Mouse (Mus musculus): ENCODE data around the gene Slc26a6. TPM values are rescaled to one million over a fixed set of nuclear protein-coding genes. Genes with fewer than 3 reads are reported as not detected.

Gene Slc26a6
- polyA plus RNA-seq, 1 experiment from 2014 or later: 12.7 TPM

DNA sequence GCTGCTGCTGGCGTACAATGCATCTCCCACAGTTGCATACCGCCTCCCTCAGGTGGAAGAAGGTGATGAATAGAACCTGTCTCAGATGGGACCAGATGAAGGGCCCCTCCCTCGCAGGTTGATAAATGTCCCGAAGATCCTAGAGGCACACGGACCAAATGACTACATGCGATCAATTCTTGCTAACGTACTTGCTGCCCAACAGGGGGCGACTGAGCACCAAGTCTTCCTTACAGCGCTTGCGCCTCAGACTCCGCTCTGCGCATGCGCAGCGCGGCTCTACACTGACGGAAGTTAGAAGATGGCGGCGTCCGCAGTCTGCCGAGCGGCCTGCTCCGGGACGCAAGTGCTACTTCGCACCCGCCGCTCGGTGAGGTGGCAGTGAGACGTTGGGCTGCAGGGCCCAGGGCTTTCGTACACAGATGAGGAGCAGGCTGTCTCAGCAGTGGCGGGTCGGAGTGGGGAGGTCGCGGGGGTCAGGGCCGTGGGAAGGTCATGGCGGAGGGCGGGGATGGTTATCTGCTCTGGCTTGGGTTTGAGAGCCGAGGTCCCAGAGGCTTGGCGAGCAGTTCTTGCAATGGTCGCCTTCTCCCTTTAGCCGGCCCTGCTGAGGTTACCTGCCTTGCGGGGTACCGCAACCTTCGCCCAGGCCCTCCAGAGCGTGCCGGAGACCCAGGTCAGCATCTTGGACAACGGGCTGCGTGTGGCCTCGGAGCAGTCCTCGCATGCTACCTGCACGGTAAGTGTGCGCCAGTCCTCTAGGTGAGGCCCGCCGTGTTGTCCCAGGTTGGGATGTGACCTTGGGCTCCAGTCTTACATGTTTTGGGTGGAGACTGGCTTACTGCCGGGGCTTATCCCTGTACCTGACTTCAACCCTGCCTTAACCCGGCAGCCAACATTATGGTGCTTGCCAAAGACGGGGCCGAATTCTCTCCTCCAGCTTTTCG is 83.6 kb downstream of the Slc26a6 start, which contains the start of gene Uqcrc1:
Gene Uqcrc1 (plus strand): TSS at position 216 of the 947 bp plus-strand sequence.
- Histone ChIP-seq H3K27ac (0 out of 2 replicates have a peak within 1 kb of the TSS, but pooled peaks have one; percentile 51), H3K9ac (peak within 1 kb of the TSS; percentile 82), H3K9me3 (no peaks in the 10 kb centered on the region), H3K4me2 (peak within 1 kb of the TSS; percentile 51), H3K36me3 (peaks cover 35% of the 10 kb centered on the region), H3K4me1 (peaks cover 6% of the 10 kb centered on the region), H3K4me3 (peak within 1 kb of the TSS; percentile 70), H3K27me3 (no peaks in the 10 kb centered on the region)
- ATAC-seq (ENCODE audit: insufficient number of reproducible peaks, low FRiP score, low TSS enrichment, low read depth): peak; percentile 85
- WGBS: 1% methylated on average over 57 of the region's 58 CpGs

DNA sequence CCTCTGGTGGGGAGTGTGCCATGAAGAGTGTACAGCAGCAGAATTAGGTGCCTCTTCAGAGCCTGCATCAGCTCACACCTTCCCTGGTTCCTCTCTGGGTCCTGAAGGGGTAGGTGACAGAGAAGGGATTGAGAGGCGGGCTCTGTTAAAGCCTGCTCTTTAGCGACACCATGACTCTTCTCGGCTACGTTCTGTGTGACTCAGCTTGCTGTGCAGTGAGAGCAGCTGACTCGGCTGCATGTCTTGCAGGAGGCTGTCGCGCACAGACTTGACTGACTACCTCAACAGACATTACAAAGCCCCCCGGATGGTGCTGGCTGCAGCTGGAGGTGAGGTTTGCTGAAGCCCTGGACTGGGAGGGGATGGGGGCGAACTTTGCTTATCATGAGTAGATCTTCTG is 92.0 kb downstream of the Slc26a6 start:
- no peak overlapping the region for H3K9ac ChIP-seq
- no peak for ATAC-seq (ENCODE audit: insufficient number of reproducible peaks, low FRiP score, low TSS enrichment, low read depth)
- no peaks in the 10 kb centered on the region for H3K27me3 ChIP-seq
- H3K36me3 ChIP-seq: peaks cover 93% of the 10 kb centered on the region
- no peaks in the 10 kb centered on the region for H3K9me3 ChIP-seq
- H3K4me3 ChIP-seq: no peak overlapping the region
- no peak overlapping the region for H3K27ac ChIP-seq
- peaks cover 24% of the 10 kb centered on the region for H3K4me1 ChIP-seq
- 78% methylated on average over 9 of the region's 9 CpGs for WGBS
- H3K4me2 ChIP-seq: no peak overlapping the region

DNA sequence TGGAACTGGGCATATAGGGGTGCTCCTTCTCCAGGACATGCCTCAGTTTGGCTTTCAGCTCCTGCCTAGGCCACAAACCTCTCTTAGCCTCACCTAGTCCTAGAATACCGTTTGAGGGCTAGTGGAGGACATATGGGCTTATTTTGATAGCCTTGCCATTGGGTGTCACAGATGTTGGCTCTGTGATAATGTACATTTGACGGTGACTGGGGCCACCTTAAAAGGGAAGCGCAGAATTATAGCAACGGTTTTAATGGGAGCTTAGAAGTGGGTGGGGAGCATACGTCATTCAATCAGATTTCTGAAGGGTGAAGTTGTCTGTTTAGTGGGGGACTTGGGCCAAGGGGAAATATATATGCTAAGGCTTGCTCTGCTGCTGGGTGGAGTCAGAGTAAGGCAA is 92.5 kb downstream of the Slc26a6 start:
- Histone ChIP-seq H3K27ac (no peak overlapping the region), H3K9ac (no peak overlapping the region), H3K27me3 (no peaks in the 10 kb centered on the region), H3K4me3 (no peak overlapping the region), H3K4me2 (no peak overlapping the region), H3K9me3 (no peaks in the 10 kb centered on the region), H3K36me3 (peaks cover 92% of the 10 kb centered on the region), H3K4me1 (peaks cover 28% of the 10 kb centered on the region)
- WGBS: 73% methylated on average over 5 of the region's 5 CpGs
- ATAC-seq (ENCODE audit: insufficient number of reproducible peaks, low FRiP score, low TSS enrichment, low read depth): no peak

DNA sequence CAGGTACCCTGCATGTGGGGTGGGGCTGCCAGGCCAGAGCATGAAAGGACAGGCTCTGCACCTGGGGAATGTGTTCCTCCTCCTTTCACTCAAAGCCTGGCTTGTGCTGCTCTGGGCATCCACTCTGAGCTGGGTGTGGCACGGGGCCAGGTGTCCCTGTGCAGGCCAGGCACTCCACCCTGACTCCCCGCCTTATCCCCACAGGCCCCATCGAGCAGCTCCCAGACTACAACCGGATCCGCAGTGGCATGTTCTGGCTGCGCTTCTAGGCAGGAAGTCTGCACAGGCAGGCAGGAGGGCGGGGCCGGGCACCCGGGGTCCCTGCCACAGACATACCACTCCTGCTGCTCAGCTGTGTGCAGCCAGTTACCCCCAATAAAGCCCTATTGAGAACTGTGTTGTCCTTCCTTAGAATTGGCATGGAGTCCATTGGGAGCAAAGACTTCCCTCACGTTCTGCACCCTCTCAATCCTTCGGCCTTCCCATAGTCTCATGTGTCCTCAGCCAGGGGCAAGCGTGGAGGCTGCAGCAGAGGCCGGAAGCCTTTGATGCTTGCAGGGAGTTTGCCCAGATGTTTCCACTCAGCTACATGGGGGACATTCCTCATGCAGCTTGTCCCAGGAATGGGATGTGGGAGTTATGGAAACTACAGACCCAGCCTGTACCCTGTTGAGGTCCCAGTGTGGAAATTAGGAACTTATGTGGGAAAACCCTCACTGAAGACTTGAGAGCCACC is 96.3 kb downstream of the Slc26a6 start:
- peaks cover 63% of the 10 kb centered on the region for H3K36me3 ChIP-seq
- H3K4me2 ChIP-seq: peak overlapping the region; percentile 17; the same call in 1 of the 2 replicates
- H3K4me1 ChIP-seq: peaks cover 40% of the 10 kb centered on the region
- no peak overlapping the region for H3K4me3 ChIP-seq
- 24% methylated on average over 13 of the region's 13 CpGs for WGBS
- 0 out of 2 replicates have a peak overlapping the region, but pooled peaks have one; percentile 14 for H3K9ac ChIP-seq
- H3K27me3 ChIP-seq: peaks cover 11% of the 10 kb centered on the region
- no peaks in the 10 kb centered on the region for H3K9me3 ChIP-seq
- peak overlapping the region; percentile 91 for H3K27ac ChIP-seq
- peak; percentile 78 for ATAC-seq (ENCODE audit: insufficient number of reproducible peaks, low FRiP score, low TSS enrichment, low read depth)

DNA sequence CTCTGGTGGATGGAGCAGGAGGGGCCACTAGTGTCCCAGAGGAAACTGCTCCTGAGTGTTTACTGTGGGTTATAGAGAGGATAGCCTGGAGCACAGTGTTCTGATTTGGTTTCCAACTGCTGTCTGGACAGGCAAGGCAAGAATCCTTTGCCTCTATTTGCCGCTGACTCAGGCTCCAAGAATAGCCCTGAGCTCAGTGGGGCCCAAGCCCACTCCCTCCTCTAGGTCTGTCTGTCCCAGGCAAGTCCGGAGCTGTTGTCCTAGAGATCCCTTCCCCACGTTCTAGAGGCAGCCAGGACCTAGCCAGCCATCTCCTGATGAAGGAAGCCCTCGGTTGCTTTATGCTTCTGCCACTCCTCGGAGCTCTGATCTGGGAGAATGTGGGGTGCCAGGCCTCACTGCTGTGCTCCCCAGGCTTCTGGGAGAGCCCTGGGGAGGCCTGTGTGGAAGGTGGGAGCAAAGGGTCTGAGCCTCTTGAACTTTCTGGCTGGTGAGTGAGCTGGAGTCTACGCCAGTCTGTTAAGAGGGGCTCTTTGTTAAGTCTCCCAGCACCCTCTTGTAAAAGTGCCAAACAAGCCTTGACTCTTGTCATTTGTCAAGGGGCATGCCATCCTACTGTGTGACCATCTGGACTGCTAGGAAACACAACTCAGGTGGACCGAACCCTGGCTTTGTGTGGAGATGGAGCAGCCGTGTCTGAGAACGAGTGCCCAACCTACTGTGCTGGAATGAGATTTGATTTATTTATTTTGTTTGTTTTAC is 97.1 kb downstream of the Slc26a6 start:
- Histone ChIP-seq H3K4me2 (no peak overlapping the region), H3K27me3 (peaks cover 11% of the 10 kb centered on the region), H3K27ac (peak overlapping the region; percentile 91), H3K9me3 (no peaks in the 10 kb centered on the region), H3K36me3 (peaks cover 56% of the 10 kb centered on the region), H3K4me1 (peaks cover 40% of the 10 kb centered on the region), H3K4me3 (no peak overlapping the region), H3K9ac (no peak overlapping the region)
- WGBS: 56% methylated on average over 9 of the region's 9 CpGs
- ATAC-seq (ENCODE audit: insufficient number of reproducible peaks, low FRiP score, low TSS enrichment, low read depth): no peak

DNA sequence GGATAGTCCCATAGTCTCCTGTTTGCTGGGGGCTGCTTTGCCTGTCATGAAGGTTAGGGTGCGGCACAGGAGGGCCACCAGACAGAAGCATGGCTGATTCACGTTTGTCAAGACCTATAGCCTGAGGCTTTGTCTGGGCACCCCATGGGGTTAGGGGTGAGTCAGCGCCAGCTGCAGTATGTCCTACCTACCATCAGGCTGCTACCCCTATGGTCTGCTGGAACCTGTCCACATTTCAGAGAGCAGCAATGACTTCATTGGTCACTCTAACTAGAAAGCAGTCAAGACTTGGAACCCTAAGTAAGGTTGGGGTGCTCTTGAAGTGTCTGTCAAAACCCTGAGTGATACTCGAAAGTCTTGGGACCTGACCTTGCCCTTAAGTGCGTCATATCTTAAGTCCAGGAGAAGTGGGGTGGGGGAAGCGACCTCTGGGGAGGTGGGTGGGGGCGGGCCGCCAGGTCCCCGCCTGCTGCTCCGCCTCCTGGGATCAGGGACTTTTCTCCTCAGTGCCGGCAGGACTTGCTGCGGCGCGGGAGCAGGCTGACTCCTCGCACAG is 100.1 kb downstream of the Slc26a6 start, which contains the start of gene Col7a1:
Gene Col7a1 (plus strand): TSS at position 506 of the 556 bp plus-strand sequence.
- H3K27ac ChIP-seq: no peak within 1 kb of the TSS
- H3K9ac ChIP-seq: 0 out of 2 replicates have a peak within 1 kb of the TSS, but pooled peaks have one; percentile 8
- 12% methylated on average over 15 of the region's 15 CpGs for WGBS

DNA sequence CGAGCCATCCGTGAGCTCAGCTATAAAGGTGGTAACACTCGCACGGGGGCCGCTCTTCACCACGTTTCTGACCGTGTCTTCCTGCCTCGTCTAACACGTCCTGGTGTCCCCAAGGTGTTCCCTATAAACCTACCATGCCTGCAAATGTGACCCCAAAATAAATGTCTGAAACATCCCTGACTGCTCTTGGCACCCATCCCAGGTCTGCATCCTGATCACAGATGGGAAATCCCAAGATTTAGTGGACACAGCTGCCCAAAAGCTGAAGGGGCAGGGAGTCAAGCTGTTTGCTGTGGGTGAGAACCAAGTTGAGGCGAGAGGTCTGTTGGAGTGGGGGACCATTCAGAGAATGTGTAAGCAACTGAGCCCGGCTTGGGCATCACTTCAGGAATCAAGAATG is 102.2 kb downstream of the Slc26a6 start:
- Histone ChIP-seq H3K4me1 (peaks cover 14% of the 10 kb centered on the region), H3K36me3 (peaks cover 7% of the 10 kb centered on the region; the same call in 1 of the 2 replicates), H3K9me3 (no peaks in the 10 kb centered on the region), H3K4me3 (no peak overlapping the region), H3K27me3 (peaks cover 11% of the 10 kb centered on the region), H3K4me2 (no peak overlapping the region), H3K9ac (no peak overlapping the region), H3K27ac (no peak overlapping the region)
- ATAC-seq (ENCODE audit: insufficient number of reproducible peaks, low FRiP score, low TSS enrichment, low read depth): no peak
- WGBS: 87% methylated on average over 11 of the region's 11 CpGs

More for the DNA sequence above, 100.1 kb downstream of the Slc26a6 start, which contains the start of gene Col7a1:
- peaks cover 35% of the 10 kb centered on the region for H3K4me1 ChIP-seq
- peaks cover 11% of the 10 kb centered on the region for H3K27me3 ChIP-seq
- H3K4me2 ChIP-seq: peak within 1 kb of the TSS; percentile 37
- no peaks in the 10 kb centered on the region for H3K9me3 ChIP-seq
- ATAC-seq (ENCODE audit: insufficient number of reproducible peaks, low FRiP score, low TSS enrichment, low read depth): no peak
- H3K4me3 ChIP-seq: peak within 1 kb of the TSS; percentile 34
- H3K36me3 ChIP-seq: peaks cover 26% of the 10 kb centered on the region

DNA sequence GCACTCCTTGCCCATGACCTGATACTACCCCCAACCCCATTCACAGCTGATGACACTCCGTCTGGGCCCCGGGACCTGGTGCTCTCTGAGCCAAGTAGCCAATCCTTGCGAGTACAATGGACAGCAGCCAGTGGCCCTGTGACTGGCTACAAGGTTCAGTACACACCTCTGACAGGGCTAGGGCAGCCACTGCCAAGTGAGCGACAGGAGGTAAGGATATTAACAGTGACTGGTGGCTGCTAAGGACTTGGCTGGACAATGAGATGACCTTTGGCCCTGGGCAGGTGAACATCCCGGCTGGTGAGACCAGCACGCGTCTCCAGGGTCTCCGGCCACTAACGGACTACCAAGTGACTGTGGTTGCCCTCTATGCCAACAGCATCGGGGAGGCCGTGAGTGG is 102.8 kb downstream of the Slc26a6 start:
- ATAC-seq (ENCODE audit: insufficient number of reproducible peaks, low FRiP score, low TSS enrichment, low read depth): no peak
- H3K27me3 ChIP-seq: peaks cover 11% of the 10 kb centered on the region

More for the DNA sequence above, 102.8 kb downstream of the Slc26a6 start:
- H3K27ac ChIP-seq: no peak overlapping the region
- 92% methylated on average over 11 of the region's 11 CpGs for WGBS
- no peaks in the 10 kb centered on the region for H3K9me3 ChIP-seq
- peaks cover 9% of the 10 kb centered on the region; the same call in 1 of the 2 replicates for H3K36me3 ChIP-seq
- no peak overlapping the region for H3K4me3 ChIP-seq
- H3K4me1 ChIP-seq: peaks cover 12% of the 10 kb centered on the region
- no peak overlapping the region for H3K9ac ChIP-seq
- H3K4me2 ChIP-seq: no peak overlapping the region

Small RNA genes within 50 kb of the gene (microRNA-seq; reads per million reads assigned to microRNA genes)
- not detected for gene Gm23156

Other genes with a start within 250 kb of the Slc26a6 start
- 43.8 and 44.4 TPM in 2 replicates for gene Arih2, start 203.9 kb upstream of the Slc26a6 start, polyA plus RNA-seq (2015; fragmentation: Nextera tagmentation; extraction: Ambion mirVana)
- gene Slc25a20, start 191.2 kb upstream of the Slc26a6 start, polyA plus RNA-seq (2015; fragmentation: Nextera tagmentation; extraction: Ambion mirVana): 37.1 and 38.3 TPM in 2 replicates
- 24.2 and 28.2 TPM in 2 replicates for gene Prkar2a, start 164.0 kb upstream of the Slc26a6 start, polyA plus RNA-seq (2015; fragmentation: Nextera tagmentation; extraction: Ambion mirVana)
- 86.7 and 99.7 TPM in 2 replicates for gene Ip6k2, start 69.5 kb upstream of the Slc26a6 start, polyA plus RNA-seq (2015; fragmentation: Nextera tagmentation; extraction: Ambion mirVana)
- gene Nckipsd, start 44.9 kb upstream of the Slc26a6 start, polyA plus RNA-seq (2015; fragmentation: Nextera tagmentation; extraction: Ambion mirVana): 17.7 and 19.0 TPM in 2 replicates
- gene Celsr3, start 27.0 kb upstream of the Slc26a6 start, polyA plus RNA-seq (2015; fragmentation: Nextera tagmentation; extraction: Ambion mirVana): 0.08 and 0.09 TPM in 2 replicates
- 0.31 TPM in 1 of 2 replicates, not detected in the other for gene Tmem89, start 61.3 kb downstream of the Slc26a6 start, polyA plus RNA-seq (2015; fragmentation: Nextera tagmentation; extraction: Ambion mirVana)
- 427 and 499 TPM in 2 replicates for gene Uqcrc1, start 83.3 kb downstream of the Slc26a6 start, polyA plus RNA-seq (2015; fragmentation: Nextera tagmentation; extraction: Ambion mirVana)
- gene Col7a1, start 100.3 kb downstream of the Slc26a6 start, polyA plus RNA-seq (2015; fragmentation: Nextera tagmentation; extraction: Ambion mirVana): 19.4 and 24.4 TPM in 2 replicates
- 0.46 TPM in 1 of 2 replicates, not detected in the other for gene Ucn2, start 132.7 kb downstream of the Slc26a6 start, polyA plus RNA-seq (2015; fragmentation: Nextera tagmentation; extraction: Ambion mirVana)
- gene Pfkfb4, start 138.5 kb downstream of the Slc26a6 start, polyA plus RNA-seq (2015; fragmentation: Nextera tagmentation; extraction: Ambion mirVana): 10.0 and 11.8 TPM in 2 replicates
- 108 and 123 TPM in 2 replicates for gene Shisa5, start 185.3 kb downstream of the Slc26a6 start, polyA plus RNA-seq (2015; fragmentation: Nextera tagmentation; extraction: Ambion mirVana)
- 16.0 and 17.2 TPM in 2 replicates for gene Trex1, start 206.5 kb downstream of the Slc26a6 start, polyA plus RNA-seq (2015; fragmentation: Nextera tagmentation; extraction: Ambion mirVana)
- gene Atrip, start 220.8 kb downstream of the Slc26a6 start, polyA plus RNA-seq (2015; fragmentation: Nextera tagmentation; extraction: Ambion mirVana): 25.4 and 27.4 TPM in 2 replicates
- gene Ccdc51, start 229.2 kb downstream of the Slc26a6 start, polyA plus RNA-seq (2015; fragmentation: Nextera tagmentation; extraction: Ambion mirVana): 12.5 and 13.6 TPM in 2 replicates
- gene Tma7, start 229.3 kb downstream of the Slc26a6 start, polyA plus RNA-seq (2015; fragmentation: Nextera tagmentation; extraction: Ambion mirVana): 487 and 558 TPM in 2 replicates
- 9.3 and 11.2 TPM in 2 replicates for gene Plxnb1, start 242.1 kb downstream of the Slc26a6 start, polyA plus RNA-seq (2015; fragmentation: Nextera tagmentation; extraction: Ambion mirVana)

All from limb, embryonic 15.5 days (tissue).